Mouse (Mus musculus) neural tube, embryonic 13.5 days (tissue): Measurements from ENCODE around the gene Selenbp1. TPM values are rescaled to one million over a fixed set of nuclear protein-coding genes. Genes with fewer than 3 reads are reported as not detected.
A peak's percentile ranks its signal among the peaks of the same experiment; 100 is the strongest.

ENCODE experiments used
- ATAC-seq: fragments of 200-750 bp; cut with Nextera tagmentation; 2 replicates; pipeline ENCODE4 v1.8.0; 2017; ENCODE audit warnings: low read depth, mild to moderate bottlenecking, moderate TSS enrichment, moderate library complexity
- H3K27ac ChIP-seq: fragments of 300-500 bp; sonication (generic); replicated peaks from 2 replicates; pipeline ENCODE4 v1.5.1; 2015; ENCODE audit warnings: moderate library complexity, mild to moderate bottlenecking, inconsistent platforms
- H3K27me3 ChIP-seq: fragments of 300-500 bp; sonication (generic); 2 replicates; pipeline ENCODE4 v1.6.1; 2015; ENCODE audit warnings: mild to moderate bottlenecking, inconsistent platforms
- H3K36me3 ChIP-seq: fragments of 300-500 bp; sonication (generic); 2 replicates; pipeline ENCODE4 v1.6.1; 2015; ENCODE audit warnings: mild to moderate bottlenecking, inconsistent platforms
- H3K4me1 ChIP-seq: fragments of 300-500 bp; sonication (generic); replicated peaks from 2 replicates; pipeline ENCODE4 v1.6.1; 2015; ENCODE audit warnings: inconsistent platforms
- H3K4me2 ChIP-seq: fragments of 300-500 bp; sonication (generic); 2 replicates; pipeline ENCODE4 v1.6.1; 2015; ENCODE audit warnings: inconsistent platforms, mild to moderate bottlenecking, moderate library complexity
- H3K4me3 ChIP-seq: fragments of 300-500 bp; sonication (generic); 2 replicates; pipeline ENCODE4 v1.5.1; 2015; ENCODE audit warnings: mild to moderate bottlenecking, inconsistent platforms
- H3K9ac ChIP-seq: fragments of 300-500 bp; sonication (generic); 2 replicates; pipeline ENCODE4 v1.6.1; 2015; ENCODE audit warnings: moderate library complexity, mild to moderate bottlenecking, inconsistent platforms
- H3K9me3 ChIP-seq: fragments of 300-500 bp; sonication (generic); 2 replicates; pipeline ENCODE4 v1.6.1; 2016; ENCODE audit warnings: inconsistent platforms
- WGBS: fragments of 180-500 bp; shearing (Covaris S2); methylation state at CpG from one replicate; pipeline ENCODE4 v1.1.7; 2015; 5-methylcytosine and 5-hydroxymethylcytosine counted together
- polyA plus RNA-seq: library from polyadenylated mRNA; unstranded; fragments of >200 nt; fragmentation: Nextera tagmentation; extraction: Ambion mirVana; gene quantifications from 2 replicates; pipeline ENCODE4 v1.2.1, GENCODE M21; 2015

Gene Selenbp1
- polyA plus RNA-seq, 1 experiment from 2014 or later = 13.4 TPM

- Histone ChIP-seq H3K27ac (no peak overlapping the region), H3K9me3 (no peaks in the 10 kb centered on the region)
Observed at GRCm38 (mm10) chr3:94960322-94960721, 27.5 kb downstream of the Selenbp1 start.

GRCm38 (mm10) chr3:94964989-94965388, 32.1 kb downstream of the Selenbp1 start:
- H3K27ac ChIP-seq = no peak overlapping the region
- no peak overlapping the region for H3K4me3 ChIP-seq
- no peak for ATAC-seq
- H3K4me2 ChIP-seq = no peak overlapping the region
- H3K9me3 ChIP-seq = no peaks in the 10 kb centered on the region
- no peaks in the 10 kb centered on the region for H3K36me3 ChIP-seq
- 0 out of 2 replicates have a peak, but pooled peaks cover 4% of the 10 kb centered on the region for H3K4me1 ChIP-seq
- no peak overlapping the region for H3K9ac ChIP-seq
- no peaks in the 10 kb centered on the region for H3K27me3 ChIP-seq
- WGBS = 97% methylated on average over 1 of the region's 1 CpGs

More at GRCm38 (mm10) chr3:94960322-94960721, 27.5 kb downstream of the Selenbp1 start:
- WGBS = 49% methylated on average over 5 of the region's 5 CpGs
- no peak overlapping the region for H3K9ac ChIP-seq
- H3K4me3 ChIP-seq = no peak overlapping the region
- H3K4me1 ChIP-seq = peaks cover 11% of the 10 kb centered on the region
- no peaks in the 10 kb centered on the region for H3K27me3 ChIP-seq
- H3K4me2 ChIP-seq = no peak overlapping the region
- H3K36me3 ChIP-seq = peaks cover 39% of the 10 kb centered on the region
- no peak for ATAC-seq

- WGBS = 79% methylated on average over 1 of the region's 1 CpGs
- Histone ChIP-seq H3K4me1 (no peaks in the 10 kb centered on the region), H3K9ac (no peak overlapping the region), H3K27me3 (no peaks in the 10 kb centered on the region), H3K36me3 (no peaks in the 10 kb centered on the region), H3K4me2 (no peak overlapping the region), H3K27ac (no peak overlapping the region), H3K9me3 (no peaks in the 10 kb centered on the region), H3K4me3 (no peak overlapping the region)
- ATAC-seq = no peak
Observed at GRCm38 (mm10) chr3:94965878-94966277, 33.0 kb downstream of the Selenbp1 start.

GRCm38 (mm10) chr3:94972552-94972951, 39.7 kb downstream of the Selenbp1 start:
- no peak overlapping the region for H3K4me2 ChIP-seq
- peaks cover 5% of the 10 kb centered on the region; the same call in 1 of the 2 replicates for H3K36me3 ChIP-seq
- H3K27ac ChIP-seq = no peak overlapping the region
- H3K9ac ChIP-seq = no peak overlapping the region
- H3K9me3 ChIP-seq = no peaks in the 10 kb centered on the region
- no peak overlapping the region for H3K4me3 ChIP-seq
- ATAC-seq = no peak
- H3K27me3 ChIP-seq = no peaks in the 10 kb centered on the region
- peaks cover 22% of the 10 kb centered on the region for H3K4me1 ChIP-seq
- 87% methylated on average over 3 of the region's 3 CpGs for WGBS

GRCm38 (mm10) chr3:94973620-94974019, 40.8 kb downstream of the Selenbp1 start:
- H3K4me3 ChIP-seq = peak overlapping the region; percentile 87; the same call in 1 of the 2 replicates
- peaks cover 10% of the 10 kb centered on the region; the same call in 1 of the 2 replicates for H3K36me3 ChIP-seq
- H3K27ac ChIP-seq = no peak overlapping the region
- ATAC-seq = no peak
- peaks cover 22% of the 10 kb centered on the region for H3K4me1 ChIP-seq
- H3K9ac ChIP-seq = no peak overlapping the region
- 90% methylated on average over 5 of the region's 5 CpGs for WGBS
- peak overlapping the region; percentile 82 for H3K4me2 ChIP-seq
- H3K9me3 ChIP-seq = no peaks in the 10 kb centered on the region
- no peaks in the 10 kb centered on the region for H3K27me3 ChIP-seq

GRCm38 (mm10) chr3:94974026-94974527, 41.2 kb downstream of the Selenbp1 start:
- Histone ChIP-seq H3K4me1 (peaks cover 22% of the 10 kb centered on the region), H3K4me2 (peak overlapping the region; percentile 82), H3K9me3 (no peaks in the 10 kb centered on the region), H3K9ac (peak overlapping the region; percentile 96), H3K27me3 (no peaks in the 10 kb centered on the region), H3K4me3 (peak overlapping the region; percentile 87), H3K27ac (no peak overlapping the region), H3K36me3 (peaks cover 10% of the 10 kb centered on the region; the same call in 1 of the 2 replicates)
- ATAC-seq = peak; percentile 36
- 22% methylated on average over 9 of the region's 9 CpGs for WGBS

GRCm38 (mm10) chr3:94974528-94975422, 41.9 kb downstream of the Selenbp1 start, which contains the start of gene Pi4kb:
Gene Pi4kb, plus strand, starts transcription at chr3:94974731.
- Histone ChIP-seq H3K4me3 (peak within 1 kb of the TSS; percentile 87), H3K9ac (peak within 1 kb of the TSS; percentile 96), H3K36me3 (peaks cover 10% of the 10 kb centered on the region; the same call in 1 of the 2 replicates), H3K4me1 (peaks cover 22% of the 10 kb centered on the region), H3K27me3 (no peaks in the 10 kb centered on the region), H3K9me3 (no peaks in the 10 kb centered on the region), H3K27ac (peak within 1 kb of the TSS; percentile 91), H3K4me2 (peak within 1 kb of the TSS; percentile 82)
- WGBS = under 1% methylated on average over 54 of the region's 57 CpGs
- ATAC-seq = peak; percentile 95

GRCm38 (mm10) chr3:94984312-94984711, 51.5 kb downstream of the Selenbp1 start:
- WGBS = 92% methylated on average over 11 of the region's 11 CpGs
- no peak for ATAC-seq

GRCm38 (mm10) chr3:94985513-94985912, 52.7 kb downstream of the Selenbp1 start:
- WGBS = 97% methylated on average over 2 of the region's 2 CpGs

More at GRCm38 (mm10) chr3:94984312-94984711, 51.5 kb downstream of the Selenbp1 start:
- H3K27me3 ChIP-seq = no peaks in the 10 kb centered on the region
- H3K4me1 ChIP-seq = peaks cover 18% of the 10 kb centered on the region
- no peak overlapping the region for H3K4me3 ChIP-seq
- peaks cover 49% of the 10 kb centered on the region for H3K36me3 ChIP-seq
- H3K4me2 ChIP-seq = no peak overlapping the region
- H3K9me3 ChIP-seq = no peaks in the 10 kb centered on the region
- no peak overlapping the region for H3K9ac ChIP-seq
- no peak overlapping the region for H3K27ac ChIP-seq

GRCm38 (mm10) chr3:94987578-94987977, 54.7 kb downstream of the Selenbp1 start:
- Histone ChIP-seq H3K4me2 (no peak overlapping the region), H3K27ac (no peak overlapping the region), H3K36me3 (peaks cover 57% of the 10 kb centered on the region), H3K27me3 (no peaks in the 10 kb centered on the region), H3K9me3 (no peaks in the 10 kb centered on the region), H3K9ac (no peak overlapping the region), H3K4me1 (peaks cover 23% of the 10 kb centered on the region), H3K4me3 (no peak overlapping the region)
- no peak for ATAC-seq

More at GRCm38 (mm10) chr3:94985513-94985912, 52.7 kb downstream of the Selenbp1 start:
- no peak overlapping the region for H3K9ac ChIP-seq
- H3K4me3 ChIP-seq = no peak overlapping the region
- peaks cover 56% of the 10 kb centered on the region for H3K36me3 ChIP-seq
- no peaks in the 10 kb centered on the region for H3K27me3 ChIP-seq
- no peak overlapping the region for H3K27ac ChIP-seq
- no peaks in the 10 kb centered on the region for H3K9me3 ChIP-seq
- H3K4me2 ChIP-seq = no peak overlapping the region
- no peak for ATAC-seq
- peaks cover 23% of the 10 kb centered on the region for H3K4me1 ChIP-seq

- 0 out of 2 replicates have a peak overlapping the region, but pooled peaks have one; percentile 50 for H3K27ac ChIP-seq
Observed at GRCm38 (mm10) chr3:94989159-94989761, 56.4 kb downstream of the Selenbp1 start.

More at GRCm38 (mm10) chr3:94989159-94989761, 56.4 kb downstream of the Selenbp1 start:
- H3K4me2 ChIP-seq = no peak overlapping the region
- no peak overlapping the region for H3K4me3 ChIP-seq
- WGBS = 53% methylated on average over 9 of the region's 9 CpGs
- peaks cover 23% of the 10 kb centered on the region for H3K4me1 ChIP-seq
- no peak for ATAC-seq
- H3K27me3 ChIP-seq = no peaks in the 10 kb centered on the region
- H3K36me3 ChIP-seq = peaks cover 60% of the 10 kb centered on the region
- no peaks in the 10 kb centered on the region for H3K9me3 ChIP-seq
- H3K9ac ChIP-seq = no peak overlapping the region
